Mouse (Mus musculus) stomach, postnatal 0 days (tissue): ENCODE results near the gene Wdtc1.

ENCODE experiments used
- CTCF ChIP-seq: IDR thresholded peaks from 2 replicates; pipeline ENCODE4 v1.5.1; 2016; ENCODE audit warnings: antibody characterized with exemption, low read depth, mild to moderate bottlenecking, moderate library complexity
- EP300 ChIP-seq: optimal IDR thresholded peaks from 2 replicates; pipeline ENCODE3; 2016; ENCODE audit warnings: antibody characterized with exemption

- TF ChIP-seq CTCF (no peak), EP300 (no peak)
These were observed 62.0 kb downstream of the Wdtc1 start for GRCm38 (mm10) chr4:133291255-133291654.
